Mouse (Mus musculus) gonadal fat pad, adult 2 months (tissue): ENCODE data around the gene Sirpb1b. TPM values are rescaled to one million over a fixed set of nuclear protein-coding genes. Genes with fewer than 3 reads are reported as not detected.
"Not testable (repeated sequence)": the region's sequence is repeated elsewhere in the genome, so short reads cannot be mapped to it uniquely, and the experiment has no call there.

ENCODE experiments used
- DNase-seq: peaks from one replicate; pipeline ENCODE4 v3.0.0-alpha.2; 2012; ENCODE audit warnings: low read depth
- polyA plus RNA-seq: library from polyadenylated mRNA; depleted of rRNA; stranded (reverse); fragments of >200 nt; gene quantifications from 2 replicates; pipeline ENCODE4 v1.2.3, GENCODE M21; 2012; rRNA removed

Sirpb1b gene
- 0.09 and 0.15 TPM in 2 replicates for polyA plus RNA-seq

- DNase-seq, result not testable (repeated sequence)
These were observed at the start of gene Sirpb1b for GRCm38 (mm10) chr3:15574887-15575286. Gene Sirpb1b (minus strand): TSS chr3:15575065.

GRCm38 (mm10) chr3:15590377-15591117 is 15.7 kb upstream of the Sirpb1b start:
- not testable (repeated sequence) for DNase-seq

DNA sequence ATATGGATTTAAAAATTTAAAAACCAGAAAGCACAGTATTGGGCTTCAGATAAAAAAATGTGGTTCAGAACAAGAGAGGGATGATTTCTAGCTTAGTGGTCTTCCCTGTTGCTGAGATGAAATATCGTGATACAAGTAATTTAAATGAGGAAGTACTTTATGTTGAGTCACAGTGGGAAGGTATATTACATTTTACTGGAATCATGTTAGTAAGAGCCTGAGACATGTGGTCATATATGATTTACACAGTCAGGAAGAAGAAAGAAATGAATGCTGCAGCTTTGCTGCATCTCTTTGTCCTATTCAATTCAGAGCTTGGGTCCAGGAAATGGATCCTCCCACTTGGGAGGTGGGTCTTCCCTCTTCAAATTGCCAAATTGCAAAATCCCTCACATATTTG is 11.8 kb upstream of the Sirpb1b start:
- not testable (repeated sequence) for DNase-seq

- no peak for DNase-seq
These were observed 8.6 kb upstream of the Sirpb1b start for GRCm38 (mm10) chr3:15583452-15583851.

GRCm38 (mm10) chr3:15582948-15583347 is 8.1 kb upstream of the Sirpb1b start:
- DNase-seq, result not testable (repeated sequence)

- not testable (repeated sequence) for DNase-seq
These were observed 1.6 kb upstream of the Sirpb1b start for GRCm38 (mm10) chr3:15576466-15576865.

DNA sequence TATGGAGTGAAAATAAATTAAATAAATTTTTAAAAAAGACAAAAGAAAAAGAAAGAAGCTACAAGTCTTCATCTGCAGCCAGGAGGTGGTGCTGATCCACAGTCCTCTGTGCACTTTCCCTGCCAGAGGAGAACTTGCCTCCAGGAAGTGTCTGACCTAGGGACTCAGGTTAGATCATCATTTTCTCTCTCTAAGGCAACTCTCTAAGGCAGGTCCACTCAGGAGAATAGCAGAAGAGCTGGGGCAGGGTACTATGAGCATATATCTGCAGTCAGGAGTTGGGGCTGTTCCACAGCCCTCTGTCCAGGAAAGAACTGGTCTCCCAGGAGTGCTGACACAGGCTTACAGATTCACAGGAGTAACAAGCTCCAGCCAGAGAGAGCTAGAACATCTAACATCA is 46.3 kb downstream of the Sirpb1b start:
- DNase-seq, result no peak

DNA sequence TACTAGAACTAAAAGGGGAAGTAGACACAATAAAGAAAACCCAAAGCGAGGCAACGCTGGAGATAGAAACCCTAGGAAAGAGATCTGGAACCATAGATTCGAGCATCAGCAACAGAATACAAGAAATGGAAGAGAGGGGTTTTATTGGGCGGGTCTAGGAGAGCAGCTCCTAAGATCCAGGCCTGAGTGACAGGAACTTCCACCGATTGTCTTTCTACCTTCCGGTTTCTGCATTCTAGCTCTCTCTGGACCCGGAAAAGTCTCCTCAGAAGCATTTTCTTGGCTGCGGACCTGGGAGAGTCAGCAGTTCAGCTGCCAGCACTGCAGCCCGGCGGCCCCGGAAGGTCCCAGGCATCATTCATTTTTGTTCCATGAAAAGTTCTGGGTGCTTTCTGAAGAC is 61.3 kb downstream of the Sirpb1b start:
- not testable (repeated sequence) for DNase-seq

GRCm38 (mm10) chr3:15507792-15508321 is 67.0 kb downstream of the Sirpb1b start:
- not testable (repeated sequence) for DNase-seq

- DNase-seq, result not testable (repeated sequence)
These were observed 100.0 kb downstream of the Sirpb1b start for GRCm38 (mm10) chr3:15474831-15475230.

GRCm38 (mm10) chr3:15470158-15470557 is 104.7 kb downstream of the Sirpb1b start:
- not testable (repeated sequence) for DNase-seq

Other genes starting within 250 kb of the Sirpb1b start
- gene Gm9733, start 242.8 kb downstream of the Sirpb1b start, polyA plus RNA-seq, result 0.41 TPM in 1 of 2 replicates, not detected in the other
- gene Sirpb1a, start 148.5 kb downstream of the Sirpb1b start, polyA plus RNA-seq, result 0.23 and 0.29 TPM in 2 replicates